Mouse (Mus musculus) kidney, adult 9 months (tissue): ENCODE results near the gene As3mt.
"Not testable (repeated sequence)": the region's sequence is repeated elsewhere in the genome, so short reads cannot be mapped to it uniquely, and the experiment has no call there.

ENCODE experiments used
- DNase-seq: peaks from one replicate; pipeline ENCODE4 v3.0.0; 2022

Gene As3mt

GRCm38 (mm10) chr19:46701156-46701555 is 6.1 kb upstream of the As3mt start:
- DNase-seq = peak; percentile 59

GRCm38 (mm10) chr19:46705779-46706495 is 1.3 kb upstream of the As3mt start:
- DNase-seq = no peak

- DNase-seq = peak; percentile 34
Observed at GRCm38 (mm10) chr19:46706540-46707295, 540 bp upstream of the As3mt start.

- DNase-seq = no peak
Observed at GRCm38 (mm10) chr19:46710614-46711013, 3.4 kb downstream of the As3mt start.

- DNase-seq = peak; percentile 39
Observed at GRCm38 (mm10) chr19:46714234-46714633, 7.0 kb downstream of the As3mt start.

- no peak for DNase-seq
Observed at GRCm38 (mm10) chr19:46715016-46715415, 7.8 kb downstream of the As3mt start.

- DNase-seq = no peak
Observed at GRCm38 (mm10) chr19:46718150-46718549, 10.9 kb downstream of the As3mt start.

- DNase-seq = no peak
Observed at GRCm38 (mm10) chr19:46724411-46724810, 17.2 kb downstream of the As3mt start.

- no peak for DNase-seq
Observed at GRCm38 (mm10) chr19:46726142-46726541, 18.9 kb downstream of the As3mt start.

GRCm38 (mm10) chr19:46727140-46727736 is 20.0 kb downstream of the As3mt start:
- peak; percentile 73 for DNase-seq

- DNase-seq = no peak
Observed at GRCm38 (mm10) chr19:46727945-46728540, 20.8 kb downstream of the As3mt start.

- no peak for DNase-seq
Observed at GRCm38 (mm10) chr19:46728909-46729308, 21.7 kb downstream of the As3mt start.

- DNase-seq = no peak
Observed at GRCm38 (mm10) chr19:46731351-46731750, 24.1 kb downstream of the As3mt start.

GRCm38 (mm10) chr19:46732673-46733072 is 25.4 kb downstream of the As3mt start:
- not testable (repeated sequence) for DNase-seq

- DNase-seq = no peak
Observed at GRCm38 (mm10) chr19:46733626-46734025, 26.4 kb downstream of the As3mt start.

- DNase-seq = no peak
Observed at GRCm38 (mm10) chr19:46735241-46735640, 28.0 kb downstream of the As3mt start.

GRCm38 (mm10) chr19:46737106-46737505 is 29.8 kb downstream of the As3mt start:
- no peak for DNase-seq

GRCm38 (mm10) chr19:46740341-46741008 is 33.2 kb downstream of the As3mt start:
- peak; percentile 73 for DNase-seq

- DNase-seq = no peak
Observed at GRCm38 (mm10) chr19:46741574-46741973, 34.3 kb downstream of the As3mt start.

- DNase-seq = no peak
Observed at GRCm38 (mm10) chr19:46744681-46745080, 37.4 kb downstream of the As3mt start.

GRCm38 (mm10) chr19:46747799-46748198 is 40.5 kb downstream of the As3mt start:
- no peak for DNase-seq

GRCm38 (mm10) chr19:46752235-46752634 is 45.0 kb downstream of the As3mt start:
- DNase-seq = no peak

- DNase-seq = peak; percentile 68
Observed at GRCm38 (mm10) chr19:46755066-46755465, 47.8 kb downstream of the As3mt start.
